Mouse (Mus musculus) kidney, postnatal 0 days (tissue): ENCODE results near the gene Ablim2. TPM values are rescaled to one million over a fixed set of nuclear protein-coding genes. Genes with fewer than 3 reads are reported as not detected.

Experiments
- ATAC-seq: fragments of 200-750 bp; cut with Nextera tagmentation; replicated peaks from 2 replicates; pipeline ENCODE4 v1.8.0; 2017; ENCODE audit warnings: low read depth, moderate number of reproducible peaks, moderate TSS enrichment, moderate library complexity; ENCODE audit not compliant: low FRiP score
- DNase-seq: peaks from one replicate; pipeline ENCODE4 v3.0.0-alpha.2; 2016; ENCODE audit warnings: low spot score
- H3K27ac ChIP-seq: fragments of 300-500 bp; sonication (generic); 2 replicates; pipeline ENCODE4 v1.5.1; 2014; ENCODE audit warnings: mild to moderate bottlenecking
- H3K27me3 ChIP-seq: fragments of 300-500 bp; sonication (generic); 2 replicates; pipeline ENCODE4 v1.6.1; 2014; ENCODE audit warnings: low read length, mixed read lengths; ENCODE audit not compliant: insufficient read depth
- H3K36me3 ChIP-seq: fragments of 300-500 bp; sonication (generic); 2 replicates; pipeline ENCODE4 v1.6.1; 2014; ENCODE audit warnings: low read length, mixed read lengths; ENCODE audit not compliant: insufficient read depth
- H3K4me1 ChIP-seq: fragments of 300-500 bp; sonication (generic); replicated peaks from 2 replicates; pipeline ENCODE4 v1.6.1; 2014; ENCODE audit warnings: antibody characterized with exemption, low read length, mixed read lengths; ENCODE audit not compliant: insufficient read depth
- H3K4me2 ChIP-seq: fragments of 300-500 bp; sonication (generic); 2 replicates; pipeline ENCODE4 v1.6.1; 2014; ENCODE audit warnings: mild to moderate bottlenecking, low read length, moderate library complexity, mixed read lengths
- H3K4me3 ChIP-seq: fragments of 300-500 bp; sonication (generic); replicated peaks from 2 replicates; pipeline ENCODE4 v1.5.1; 2014; ENCODE audit warnings: low read depth, low read length
- H3K9ac ChIP-seq: fragments of 300-500 bp; sonication (generic); 2 replicates; pipeline ENCODE4 v1.6.1; 2014; ENCODE audit warnings: low read depth, low read length
- H3K9me3 ChIP-seq: fragments of 300-500 bp; sonication (generic); replicated peaks from 2 replicates; pipeline ENCODE4 v1.6.1; 2016; ENCODE audit warnings: low read length, inconsistent platforms, mixed read lengths
- CTCF ChIP-seq: IDR thresholded peaks from 2 replicates; pipeline ENCODE4 v1.5.1; 2016; ENCODE audit warnings: antibody characterized with exemption, low read depth, mild to moderate bottlenecking, moderate library complexity
- WGBS: fragments of 180-500 bp; shearing (Covaris S2); extraction: QIAGEN DNeasy Blood & Tissue Kit; methylation state at CpG from one replicate; pipeline ENCODE4 v1.1.7; 2014; 5-methylcytosine and 5-hydroxymethylcytosine counted together
- polyA plus RNA-seq: library from polyadenylated mRNA; unstranded; fragments of >200 nt; fragmentation: Nextera tagmentation; extraction: Ambion mirVana; gene quantifications from 2 replicates; pipeline ENCODE4 v1.2.1, GENCODE M21; 2015

Gene Ablim2
- polyA plus RNA-seq, 1 experiment from 2014 or later: 3.9 TPM

DNA sequence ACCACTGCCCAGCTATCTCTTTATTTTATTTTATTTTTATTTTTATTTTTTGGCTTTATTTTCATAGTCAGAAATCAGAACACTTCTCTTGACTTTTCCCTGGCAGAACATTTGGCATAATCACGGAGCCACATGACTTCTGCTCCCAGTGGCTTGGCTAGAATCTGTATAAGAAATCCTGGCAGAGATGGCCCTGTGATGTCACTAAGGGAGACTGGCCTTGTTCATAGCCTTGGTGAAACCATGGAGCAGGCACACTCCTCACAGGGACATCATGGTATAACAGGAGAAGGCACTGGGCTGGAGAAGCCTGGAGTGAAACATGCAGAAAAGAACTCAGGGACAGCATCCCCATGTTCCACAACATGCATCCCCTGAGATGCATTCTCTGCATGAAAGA lies 7.7 kb upstream of the Ablim2 start:
- no peak for DNase-seq
- ATAC-seq: no peak
- Histone ChIP-seq H3K4me1 (no peaks in the 10 kb centered on the region), H3K36me3 (no peaks in the 10 kb centered on the region), H3K9ac (no peak overlapping the region), H3K4me2 (no peak overlapping the region), H3K9me3 (no peaks in the 10 kb centered on the region), H3K27me3 (no peaks in the 10 kb centered on the region), H3K4me3 (no peak overlapping the region), H3K27ac (no peak overlapping the region)
- WGBS: 89% methylated on average over 1 of the region's 1 CpGs
- TF ChIP-seq CTCF: no peak

DNA sequence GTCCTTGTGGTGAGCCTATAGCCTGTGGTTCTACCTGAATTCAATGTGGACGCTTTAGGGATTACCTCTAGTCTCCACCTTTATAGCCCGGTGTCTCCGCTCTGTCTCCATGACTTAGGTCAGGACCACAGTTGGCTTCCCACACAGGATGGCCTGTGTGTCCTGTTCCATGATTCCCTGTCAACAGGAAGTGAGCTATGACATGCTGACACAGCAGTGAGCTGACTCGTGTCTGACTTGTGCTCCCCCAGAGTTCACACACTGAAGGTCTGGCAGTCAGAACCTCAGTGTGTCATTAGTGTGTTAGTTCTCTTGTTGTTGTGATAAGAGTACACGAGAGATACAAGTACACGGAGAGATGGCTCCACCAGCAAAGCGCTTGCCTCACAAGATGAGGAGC lies 6.7 kb upstream of the Ablim2 start:
- H3K27ac ChIP-seq: no peak overlapping the region
- DNase-seq (no peak), ATAC-seq (no peak)
- no peak overlapping the region for H3K4me2 ChIP-seq
- no peaks in the 10 kb centered on the region for H3K27me3 ChIP-seq
- 71% methylated on average over 7 of the region's 7 CpGs for WGBS
- H3K4me3 ChIP-seq: no peak overlapping the region
- no peak for TF ChIP-seq CTCF
- H3K9me3 ChIP-seq: no peaks in the 10 kb centered on the region
- no peaks in the 10 kb centered on the region for H3K36me3 ChIP-seq
- no peaks in the 10 kb centered on the region for H3K4me1 ChIP-seq
- no peak overlapping the region for H3K9ac ChIP-seq

DNA sequence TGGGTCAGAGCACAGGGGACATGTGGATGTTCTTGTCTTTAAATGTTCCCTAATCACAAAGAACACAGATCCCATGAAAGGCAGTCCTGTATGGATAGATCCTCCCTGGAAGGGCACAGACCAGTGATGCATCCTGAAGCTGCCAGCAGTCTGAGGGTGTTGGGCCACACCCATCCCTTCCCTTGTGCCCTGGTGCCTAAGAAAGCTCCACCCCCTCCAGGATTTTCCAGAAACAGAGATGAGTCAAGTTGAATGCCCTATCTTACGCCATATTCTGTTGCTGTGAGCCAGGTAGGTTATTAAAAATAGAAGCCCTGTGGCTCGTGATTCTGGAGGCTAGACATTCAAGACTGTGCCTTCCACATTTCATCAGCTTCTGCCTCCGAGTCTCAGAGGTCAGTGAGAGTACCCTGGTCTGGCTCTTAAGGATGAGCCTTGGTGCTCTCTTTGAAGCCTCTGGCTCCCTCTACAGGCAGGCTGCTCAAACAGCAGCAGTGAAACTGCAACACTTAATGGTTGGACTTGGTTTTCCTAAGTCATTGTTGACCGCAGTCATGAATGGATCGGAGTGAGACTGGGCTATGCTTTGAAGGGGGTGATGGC lies 2.4 kb upstream of the Ablim2 start:
- peak; percentile 86 for DNase-seq
- WGBS: 32% methylated on average over 5 of the region's 5 CpGs
- no peak for ATAC-seq
- no peaks in the 10 kb centered on the region for H3K4me1 ChIP-seq
- H3K27me3 ChIP-seq: 0 out of 2 replicates have a peak, but pooled peaks cover 3% of the 10 kb centered on the region
- no peak overlapping the region for H3K4me2 ChIP-seq
- peak; percentile 96 for TF ChIP-seq CTCF
- H3K36me3 ChIP-seq: no peaks in the 10 kb centered on the region
- H3K9me3 ChIP-seq: no peaks in the 10 kb centered on the region
- no peak overlapping the region for H3K4me3 ChIP-seq
- H3K27ac ChIP-seq: no peak overlapping the region
- H3K9ac ChIP-seq: no peak overlapping the region

DNA sequence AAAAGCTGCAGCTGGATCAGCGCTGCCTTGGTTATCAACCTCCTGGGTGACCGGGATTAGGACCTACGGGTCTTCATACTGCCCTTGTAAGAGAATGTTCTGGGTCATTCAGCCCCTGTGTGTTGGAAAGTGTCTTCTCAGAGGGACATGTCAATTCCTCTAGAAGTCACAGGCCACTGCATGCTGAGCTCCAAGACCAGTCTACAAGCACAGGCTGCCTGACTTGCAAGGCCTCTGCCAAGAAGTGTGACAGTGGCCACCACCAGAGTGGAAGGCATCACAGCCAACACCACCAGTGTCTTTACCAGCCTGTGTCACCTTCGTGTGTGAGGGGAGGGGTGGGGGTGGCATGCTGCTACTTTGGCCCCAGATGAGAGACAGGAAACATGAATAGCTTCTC lies 1.7 kb upstream of the Ablim2 start:
- 75% methylated on average over 4 of the region's 4 CpGs for WGBS
- Histone ChIP-seq H3K4me3 (no peak overlapping the region), H3K4me2 (no peak overlapping the region), H3K9ac (no peak overlapping the region), H3K27ac (no peak overlapping the region), H3K36me3 (no peaks in the 10 kb centered on the region), H3K9me3 (no peaks in the 10 kb centered on the region), H3K27me3 (0 out of 2 replicates have a peak, but pooled peaks cover 3% of the 10 kb centered on the region), H3K4me1 (no peaks in the 10 kb centered on the region)
- no peak for ATAC-seq
- no peak for TF ChIP-seq CTCF
- DNase-seq: no peak

DNA sequence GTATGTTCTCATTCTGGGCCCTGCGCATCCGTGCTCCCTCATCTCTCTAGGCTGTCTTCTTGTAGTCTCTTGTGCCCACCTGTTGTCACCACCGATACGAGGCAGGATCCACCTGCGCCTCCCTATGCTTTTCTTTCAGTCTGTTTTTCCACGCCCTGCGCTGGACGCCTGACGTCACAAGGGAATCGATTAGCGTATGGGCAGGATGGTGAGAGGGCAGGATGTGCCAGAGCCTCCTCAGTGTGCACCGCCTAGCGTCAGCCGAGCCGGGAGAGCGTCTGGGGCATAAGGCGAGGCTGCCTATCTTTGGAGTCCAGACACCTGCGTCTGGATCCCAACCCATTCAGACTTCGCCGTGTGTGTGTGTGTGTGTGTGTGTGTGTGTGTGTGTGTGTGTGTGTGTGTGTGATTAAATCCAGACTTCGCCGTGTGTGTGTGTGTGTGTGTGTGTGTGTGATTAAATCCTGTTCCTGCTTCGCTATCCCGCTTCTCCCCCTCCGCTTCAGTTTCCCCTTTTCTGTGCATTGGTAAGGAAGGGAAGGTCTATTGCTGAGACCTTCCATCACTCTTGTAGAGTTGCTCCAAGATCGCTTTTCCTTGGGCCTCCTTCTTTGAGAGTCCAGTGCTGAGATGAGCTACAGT lies 562 bp upstream of the Ablim2 start:
- peak overlapping the region; percentile 75 for H3K4me2 ChIP-seq
- no peaks in the 10 kb centered on the region for H3K9me3 ChIP-seq
- H3K27me3 ChIP-seq: 0 out of 2 replicates have a peak, but pooled peaks cover 3% of the 10 kb centered on the region
- no peaks in the 10 kb centered on the region for H3K36me3 ChIP-seq
- no peak for DNase-seq
- H3K9ac ChIP-seq: no peak overlapping the region
- no peaks in the 10 kb centered on the region for H3K4me1 ChIP-seq
- ATAC-seq: no peak
- no peak for TF ChIP-seq CTCF
- peak overlapping the region; percentile 41 for H3K4me3 ChIP-seq
- no peak overlapping the region for H3K27ac ChIP-seq
- WGBS: 13% methylated on average over 26 of the region's 26 CpGs

DNA sequence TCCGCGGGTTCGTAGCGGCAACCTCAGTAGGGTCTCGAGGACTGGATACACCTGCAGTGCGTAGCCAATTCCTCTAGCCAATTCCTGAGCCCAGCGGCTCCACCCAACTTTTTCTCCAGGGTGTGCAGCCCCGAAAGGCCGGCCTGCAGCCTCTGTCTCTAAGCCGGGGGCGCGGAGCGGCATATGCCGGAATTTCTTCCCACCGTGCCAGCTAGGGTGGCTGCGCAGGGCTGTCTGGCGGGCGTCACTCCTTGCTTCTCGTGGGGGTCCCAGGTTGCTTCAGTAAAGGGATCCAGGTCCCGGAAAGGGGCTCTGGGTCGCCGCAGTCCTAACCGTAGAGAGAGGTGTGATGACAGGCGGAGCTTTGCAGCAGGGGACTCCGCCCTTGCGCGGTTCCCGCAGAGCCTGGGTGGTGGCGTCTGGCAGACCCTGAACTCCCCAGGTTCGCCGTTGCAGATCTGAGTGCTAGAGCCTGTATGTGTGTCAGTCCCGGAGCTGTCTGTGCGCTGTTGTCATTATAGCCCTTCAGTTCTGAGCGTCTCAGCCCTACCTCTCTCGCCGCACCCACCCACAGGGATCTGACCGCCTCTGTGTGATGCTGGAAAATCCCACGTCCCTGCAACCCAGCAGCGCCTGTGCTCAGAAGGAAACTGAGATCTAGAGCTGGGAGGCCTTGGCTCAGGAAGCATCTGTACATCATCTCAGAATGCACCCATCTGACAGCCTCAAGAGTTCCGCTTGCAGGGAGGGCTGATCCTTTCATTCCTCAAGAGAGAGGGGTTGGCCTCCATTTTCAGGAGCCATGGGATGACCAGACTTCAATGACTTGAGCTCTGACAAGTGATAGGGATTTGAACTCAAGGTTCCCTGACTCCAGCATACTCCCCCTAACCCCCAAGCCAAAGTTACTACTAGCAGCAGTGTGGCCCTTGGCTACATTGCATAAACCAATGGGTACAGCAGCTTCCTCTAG lies 687 bp downstream of the Ablim2 start:
- ATAC-seq (peak; percentile 46), DNase-seq (no peak)
- Histone ChIP-seq H3K27ac (no peak overlapping the region), H3K36me3 (no peaks in the 10 kb centered on the region), H3K27me3 (0 out of 2 replicates have a peak, but pooled peaks cover 3% of the 10 kb centered on the region), H3K4me2 (peak overlapping the region; percentile 75), H3K9me3 (no peaks in the 10 kb centered on the region), H3K4me3 (peak overlapping the region; percentile 41), H3K4me1 (no peaks in the 10 kb centered on the region), H3K9ac (peak overlapping the region; percentile 24)
- TF ChIP-seq CTCF: no peak
- WGBS: 2% methylated on average over 40 of the region's 40 CpGs
